Mouse (Mus musculus) myocyte (in vitro differentiated cells): Measurements from ENCODE around the gene Ptprm. TPM values are rescaled to one million over a fixed set of nuclear protein-coding genes. Genes with fewer than 3 reads are reported as not detected.

Experiments used
- H3K27me3 ChIP-seq: one replicate; pipeline ENCODE4 v1.6.1; 2011; ENCODE audit not compliant: control insufficient read depth, insufficient read depth, insufficient read length
- H3K36me3 ChIP-seq: one replicate; pipeline ENCODE4 v1.6.1; 2011; ENCODE audit not compliant: control insufficient read depth, insufficient read depth
- H3K4me2 ChIP-seq: one replicate; pipeline ENCODE4 v1.6.1; 2011; ENCODE audit warnings: low read depth, control low read depth
- H3K4me3 ChIP-seq: one replicate; pipeline ENCODE4 v1.5.1; 2011; ENCODE audit warnings: mild to moderate bottlenecking, control low read depth, moderate library complexity
- H3K79me2 ChIP-seq: one replicate; pipeline ENCODE4 v1.6.1; 2011; ENCODE audit not compliant: control insufficient read depth, insufficient read depth
- H3ac ChIP-seq: one replicate; pipeline ENCODE4 v1.6.1; 2011; ENCODE audit not compliant: control insufficient read depth, insufficient read length
- CEBPB ChIP-seq: IDR thresholded peaks from 2 replicates; pipeline ENCODE4 v1.6.1; 2011; ENCODE audit warnings: mild to moderate bottlenecking, moderate library complexity; ENCODE audit not compliant: poor library complexity, insufficient read depth, severe bottlenecking
- E2F4 ChIP-seq: IDR thresholded peaks from one replicate; pipeline ENCODE4 v1.6.1; 2011; ENCODE audit warnings: mild to moderate bottlenecking, control low read depth, moderate library complexity; ENCODE audit not compliant: insufficient read depth
- MAX ChIP-seq: IDR thresholded peaks from one replicate; pipeline ENCODE4 v1.6.1; 2011; ENCODE audit warnings: low read depth, mild to moderate bottlenecking, control low read depth
- MYOD1 ChIP-seq, 3 experiments: IDR thresholded peaks; one replicate each; pipeline ENCODE4 v1.6.1; 2011; ENCODE audit warnings: control low read depth in 2 of 3, low read depth in 2 of 3, mild to moderate bottlenecking in 2 of 3, moderate library complexity in 1 of 3; ENCODE audit not compliant: insufficient read length in 2 of 3, control insufficient read depth in 1 of 3
- MYOG ChIP-seq, 3 experiments: IDR thresholded peaks; one replicate each; pipeline ENCODE4 v1.6.1; 2011; ENCODE audit warnings: control low read depth in 2 of 3, low read depth in 2 of 3, mild to moderate bottlenecking in 2 of 3; ENCODE audit not compliant: insufficient read length in 2 of 3, control insufficient read depth in 1 of 3, insufficient read depth in 1 of 3
- POLR2A ChIP-seq: IDR thresholded peaks from one replicate; pipeline ENCODE4 v1.6.1; 2011; ENCODE audit warnings: low read depth, mild to moderate bottlenecking, control low read depth, moderate library complexity; ENCODE audit not compliant: insufficient read length
- POLR2AphosphoS2 ChIP-seq: IDR thresholded peaks from one replicate; pipeline ENCODE4 v1.6.1; 2011; ENCODE audit warnings: low read depth, control low read depth; ENCODE audit not compliant: insufficient read length
- REST ChIP-seq: IDR thresholded peaks from one replicate; pipeline ENCODE4 v1.6.1; 2011; ENCODE audit warnings: mild to moderate bottlenecking, control low read depth, moderate library complexity; ENCODE audit not compliant: insufficient read depth, insufficient read length
- SRF ChIP-seq: IDR thresholded peaks from one replicate; pipeline ENCODE4 v1.6.1; 2011; ENCODE audit warnings: low read depth; ENCODE audit not compliant: control insufficient read depth, insufficient read length
- TCF12 ChIP-seq: IDR thresholded peaks from one replicate; pipeline ENCODE4 v1.6.1; 2011; ENCODE audit warnings: mild to moderate bottlenecking, control low read depth; ENCODE audit not compliant: poor library complexity, insufficient read depth, severe bottlenecking
- TCF3 ChIP-seq: IDR thresholded peaks from one replicate; pipeline ENCODE4 v1.6.1; 2011; ENCODE audit warnings: low read depth, control low read depth; ENCODE audit not compliant: insufficient read length
- USF1 ChIP-seq: IDR thresholded peaks from one replicate; pipeline ENCODE4 v1.6.1; 2011; ENCODE audit warnings: low read depth, mild to moderate bottlenecking, control low read depth, moderate library complexity
- polyA plus RNA-seq: library from polyadenylated mRNA; unstranded; fragments of >200 nt; fragmentation: generic; extraction: Trizol; gene quantifications from one replicate; pipeline ENCODE4 v1.2.1, GENCODE M21; 2012; ENCODE audit warnings: missing spikeins

Gene Ptprm
- polyA plus RNA-seq, 1 experiment, result 6.5 TPM

DNA sequence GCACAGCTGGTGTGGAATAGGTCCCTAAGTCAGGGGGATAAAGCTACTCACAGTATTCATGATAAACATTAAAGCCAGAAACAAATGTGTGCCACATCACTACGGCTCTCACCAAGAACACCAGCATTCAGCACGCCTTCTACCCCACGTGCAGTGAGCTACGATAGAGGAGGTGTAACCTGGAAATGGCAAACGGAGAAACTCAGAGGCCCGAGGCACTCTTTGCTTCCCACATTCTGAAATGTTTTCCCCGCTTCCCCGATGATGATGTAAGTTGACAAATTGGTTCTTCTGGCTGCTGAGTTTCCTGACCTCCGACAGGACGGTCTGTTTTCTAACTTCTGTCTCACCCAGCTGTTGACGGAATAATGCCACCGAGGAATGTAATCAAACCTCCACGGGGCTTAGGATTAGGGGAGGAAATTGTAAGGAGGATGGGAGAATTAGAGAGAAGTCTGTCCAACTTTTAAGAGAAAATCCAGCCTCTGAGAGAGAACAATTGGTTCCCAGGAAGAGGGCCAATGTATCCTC is 72.6 kb downstream of the Ptprm start:
- no peak overlapping the region for H3ac ChIP-seq
- TF ChIP-seq CEBPB (no peak), POLR2AphosphoS2 (no peak), E2F4 (no peak), MYOD1 (IDR thresholded peaks at IDR 0.05; ENCODE audit: control insufficient read depth in 1 of 3, insufficient read length in 2 of 3, low read depth in 2 of 3) (no peak), SRF (no peak), USF1 (no peak), POLR2A (no peak), REST (no peak), MAX (no peak), MYOG (IDR thresholded peaks at IDR 0.05; ENCODE audit: control insufficient read depth in 1 of 3, insufficient read depth in 1 of 3, insufficient read length in 2 of 3, low read depth in 2 of 3) (no peak), TCF12 (no peak)
- H3K36me3 ChIP-seq, result no peaks in the 10 kb centered on the region
- H3K27me3 ChIP-seq, result no peaks in the 10 kb centered on the region
- no peaks in the 10 kb centered on the region for H3K79me2 ChIP-seq
- H3K4me3 ChIP-seq, result no peak overlapping the region
- no peak overlapping the region for H3K4me2 ChIP-seq

DNA sequence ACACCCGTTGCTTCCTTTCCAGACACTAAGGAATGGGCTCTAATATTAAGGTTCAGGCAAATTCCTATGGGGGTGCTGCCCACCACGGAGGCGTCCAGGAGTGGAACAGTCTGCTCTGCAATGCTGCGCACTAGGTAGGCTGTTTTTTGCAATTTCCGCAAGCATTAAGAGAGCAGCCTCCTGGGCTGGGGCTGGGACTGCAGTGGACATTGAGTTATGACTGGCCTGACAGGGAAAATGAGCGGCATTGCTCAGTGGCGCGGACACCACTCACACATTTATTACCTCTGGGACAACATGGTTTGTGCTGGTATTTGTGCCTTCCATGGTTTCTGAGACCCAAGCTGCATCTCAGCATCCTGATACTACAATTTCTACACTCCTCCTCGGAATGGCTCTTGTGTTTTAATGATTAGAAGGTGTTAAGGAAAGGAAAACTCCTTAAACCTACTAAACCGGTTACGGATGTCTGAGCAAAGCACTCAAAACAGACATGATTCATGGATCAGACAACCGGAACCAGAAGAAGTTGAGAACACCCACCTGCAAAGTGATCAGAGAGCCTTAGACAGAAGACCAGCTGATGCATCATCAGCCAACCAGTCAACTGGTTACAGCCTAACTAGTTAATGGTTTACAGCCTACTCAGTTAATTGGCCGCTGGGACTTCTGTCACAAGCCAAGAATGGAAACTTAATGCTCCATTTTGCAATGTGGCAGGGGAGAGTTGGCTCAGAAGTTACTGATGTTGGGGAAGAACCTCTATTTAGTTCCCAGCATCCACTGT is 76.9 kb downstream of the Ptprm start:
- H3K4me2 ChIP-seq, result no peak overlapping the region
- H3K27me3 ChIP-seq, result no peaks in the 10 kb centered on the region
- H3K36me3 ChIP-seq, result no peaks in the 10 kb centered on the region
- no peaks in the 10 kb centered on the region for H3K79me2 ChIP-seq
- TF ChIP-seq MYOD1 (IDR thresholded peaks at IDR 0.05; ENCODE audit: control insufficient read depth in 1 of 3, insufficient read length in 2 of 3, low read depth in 2 of 3), result no peak
- H3K4me3 ChIP-seq, result no peak overlapping the region
- H3ac ChIP-seq, result no peak overlapping the region

DNA sequence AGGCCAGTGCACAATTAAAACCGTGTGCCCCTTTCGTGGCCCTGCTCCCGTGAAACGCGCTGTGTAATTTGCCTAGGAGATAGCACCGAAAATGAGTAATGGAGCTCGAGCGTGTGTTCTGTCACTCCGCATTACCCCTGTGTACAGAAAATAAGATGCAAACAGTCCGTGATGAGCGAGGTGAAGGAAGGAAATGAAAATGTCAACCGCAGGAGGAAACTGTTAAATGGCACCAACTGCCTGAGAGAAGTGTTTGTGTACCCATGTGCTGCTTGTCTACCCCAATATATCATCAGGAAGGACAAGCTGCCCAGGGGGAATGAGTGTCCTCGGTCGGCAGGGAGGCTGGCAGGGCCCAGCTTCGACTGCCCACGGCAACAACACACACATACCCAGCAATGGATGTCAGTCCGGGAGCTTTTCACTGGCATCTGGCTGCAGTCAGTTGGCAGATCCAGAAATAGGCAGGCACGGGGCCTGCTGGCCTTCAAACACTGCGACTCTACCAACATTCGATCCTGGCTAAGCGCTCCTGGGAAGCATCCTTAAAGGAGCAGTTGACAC is 79.6 kb downstream of the Ptprm start:
- Histone ChIP-seq H3K36me3 (no peaks in the 10 kb centered on the region), H3K4me3 (no peak overlapping the region), H3ac (no peak overlapping the region), H3K27me3 (no peaks in the 10 kb centered on the region), H3K79me2 (no peaks in the 10 kb centered on the region), H3K4me2 (no peak overlapping the region)
- TF ChIP-seq MYOD1 (IDR thresholded peaks at IDR 0.05; ENCODE audit: control insufficient read depth in 1 of 3, insufficient read length in 2 of 3, low read depth in 2 of 3) (no peak), POLR2A (no peak), TCF3 (no peak), SRF (no peak), TCF12 (no peak), MAX (no peak)

DNA sequence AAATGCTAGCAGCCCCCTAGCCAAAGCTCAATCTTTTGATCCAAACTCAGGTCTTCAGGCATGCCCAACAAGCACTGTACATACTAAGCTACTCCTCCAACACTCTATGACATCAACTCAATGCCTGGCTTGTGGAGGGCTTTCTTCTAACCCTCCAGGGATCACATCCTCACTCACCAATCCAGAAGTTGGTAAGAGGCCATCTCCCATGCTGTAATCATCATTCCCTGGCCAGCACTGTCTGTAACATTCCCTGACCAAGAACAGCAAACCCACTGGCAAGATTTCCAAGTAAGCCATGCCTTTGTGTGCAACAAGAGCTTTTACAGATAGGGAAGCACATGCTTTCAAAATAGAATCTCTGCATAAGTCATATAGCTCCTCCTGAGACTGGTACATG is 81.3 kb downstream of the Ptprm start:
- Histone ChIP-seq H3K4me2 (no peak overlapping the region), H3ac (no peak overlapping the region), H3K27me3 (no peaks in the 10 kb centered on the region), H3K36me3 (no peaks in the 10 kb centered on the region), H3K4me3 (no peak overlapping the region), H3K79me2 (no peaks in the 10 kb centered on the region)
- TF ChIP-seq MYOG (IDR thresholded peaks at IDR 0.05; ENCODE audit: control insufficient read depth in 1 of 3, insufficient read depth in 1 of 3, insufficient read length in 2 of 3, low read depth in 2 of 3) (no peak), REST (no peak), USF1 (no peak), POLR2A (no peak), TCF3 (no peak), CEBPB (no peak), MAX (no peak), SRF (no peak), TCF12 (no peak)

DNA sequence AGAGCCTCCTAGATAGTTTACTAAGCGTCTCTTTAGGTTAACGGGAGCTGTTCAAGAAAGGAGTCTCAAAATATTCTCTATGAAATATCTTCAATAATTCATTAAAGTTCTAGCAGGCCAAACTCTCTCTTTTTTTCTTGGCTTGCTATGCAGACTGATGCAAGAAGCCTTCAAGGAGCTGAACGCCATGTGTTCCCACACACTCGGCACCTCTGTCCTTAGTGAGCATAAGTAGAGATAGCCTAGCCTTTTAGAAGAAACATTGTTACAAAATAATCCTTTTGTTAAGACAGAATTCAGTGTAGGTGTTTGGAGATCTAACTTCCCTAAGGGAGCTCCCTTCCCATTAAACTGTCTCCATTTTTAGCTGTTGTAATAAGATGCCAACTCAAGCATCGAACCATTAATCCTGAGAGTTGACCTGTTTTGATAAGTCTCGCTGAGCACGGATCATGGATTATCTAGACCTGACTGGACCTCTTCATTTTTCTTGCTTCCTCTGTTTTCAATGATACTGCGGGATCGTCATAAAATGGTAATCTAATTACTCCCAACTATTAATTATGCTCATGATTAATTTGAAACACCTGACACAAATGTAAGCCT is 85.7 kb downstream of the Ptprm start:
- H3K4me2 ChIP-seq, result no peak overlapping the region
- H3K36me3 ChIP-seq, result peaks cover 3% of the 10 kb centered on the region
- H3ac ChIP-seq, result no peak overlapping the region
- TF ChIP-seq TCF3, result no peak
- no peak for TF ChIP-seq E2F4
- no peak for TF ChIP-seq CEBPB
- no peak for TF ChIP-seq REST
- TF ChIP-seq POLR2A, result no peak
- H3K79me2 ChIP-seq, result no peaks in the 10 kb centered on the region
- H3K27me3 ChIP-seq, result no peaks in the 10 kb centered on the region
- no peak overlapping the region for H3K4me3 ChIP-seq
